Mouse (Mus musculus) left cerebral cortex, postnatal 14 days (tissue): ENCODE results near the gene Angptl6. TPM values are rescaled to one million over a fixed set of nuclear protein-coding genes. Genes with fewer than 3 reads are reported as not detected.

Source experiments
- DNase-seq, 2 experiments: peaks; one replicate each; pipeline ENCODE4 v3.0.0; 2021 to 2022; ENCODE audit warnings: low spot score in 2 of 2, mixed read lengths in 1 of 2
- intact Hi-C: fragments of 180-260 bp; cut with DNase I; formaldehyde crosslinking; loops from one replicate; pipeline ENCODE4 v1.15.1; 2025
- long read RNA-seq, 2 experiments: library from polyadenylated mRNA; stranded (forward); transcript quantifications; one replicate each; pipeline ENCODE4 v2.0.0; 2021
- total RNA-seq, 2 experiments: library from RNA; stranded (reverse); gene quantifications; 2 replicates each; pipeline ENCODE4 v1.2.3; 2021

The Angptl6 gene
- total RNA-seq: 10 to 100 TPM; 10.3 to 11.1 TPM
- long read RNA-seq, experiment 1, partial matches to known transcripts: 15 of 16 reads
- long read RNA-seq, experiment 1, other reads (novel, unspliced or antisense): 1 of 16 reads
- long read RNA-seq, experiment 2, partial matches to known transcripts: 21 of 24 reads
- long read RNA-seq, experiment 2, other reads (novel, unspliced or antisense): 3 of 24 reads

- no peak for DNase-seq
- intact Hi-C loops: no loop called here
These were observed at the start of gene Angptl6 for GRCm38 (mm10) chr9:20879097-20879792. TSS of gene Angptl6 (minus strand) at chr9:20879727.

DNA sequence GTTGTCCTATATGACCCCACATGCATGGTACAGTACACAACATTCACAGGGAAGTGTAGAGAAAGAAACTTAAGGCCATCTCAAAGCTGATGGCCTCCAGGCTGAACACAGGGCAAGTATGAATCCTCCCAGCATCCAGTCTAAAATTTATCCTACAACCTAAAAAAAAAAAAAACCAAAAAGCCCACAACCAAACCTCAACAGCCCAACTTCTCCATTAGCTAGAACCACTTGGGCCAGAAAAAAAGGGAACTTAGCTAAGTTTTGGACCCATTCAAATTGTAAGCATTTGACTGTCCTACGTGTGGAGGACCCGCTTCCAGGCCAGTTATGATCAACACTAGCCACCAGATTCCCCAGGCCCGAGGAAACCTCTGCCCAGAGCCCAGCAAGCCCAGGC lies 43.7 kb upstream of the Angptl6 start:
- intact Hi-C loops: no loop called here
- DNase-seq: no peak

- no peak for DNase-seq
- intact Hi-C loops: no loop called here
These were observed 36.6 kb upstream of the Angptl6 start for GRCm38 (mm10) chr9:20916160-20916559.

DNA sequence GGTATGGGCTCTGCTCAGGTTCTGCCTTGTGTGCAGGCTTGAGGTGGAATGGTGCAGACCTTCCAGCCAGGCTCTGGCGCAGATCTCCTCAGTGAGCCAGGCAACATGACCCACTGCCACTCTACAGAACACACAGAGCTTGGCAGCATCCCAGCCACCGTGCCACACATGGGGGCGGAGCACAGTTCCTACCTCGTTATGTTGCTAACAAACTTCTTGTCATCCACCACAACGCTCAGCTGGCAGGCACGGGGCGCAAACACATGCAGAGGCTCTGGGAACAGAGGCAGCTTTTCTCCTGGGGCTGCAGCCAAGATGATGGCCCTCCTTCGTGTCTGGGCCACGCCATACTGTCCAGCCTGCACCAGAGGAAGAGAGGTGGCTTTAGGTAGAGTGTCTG lies 30.4 kb upstream of the Angptl6 start:
- DNase-seq: peak in 1 of 2 experiments; percentile 73
- intact Hi-C loops: loop anchor here (5.0 kb wide), 1 partner anchor 32 kb away; no protein-coding TSS in a partner anchor

DNA sequence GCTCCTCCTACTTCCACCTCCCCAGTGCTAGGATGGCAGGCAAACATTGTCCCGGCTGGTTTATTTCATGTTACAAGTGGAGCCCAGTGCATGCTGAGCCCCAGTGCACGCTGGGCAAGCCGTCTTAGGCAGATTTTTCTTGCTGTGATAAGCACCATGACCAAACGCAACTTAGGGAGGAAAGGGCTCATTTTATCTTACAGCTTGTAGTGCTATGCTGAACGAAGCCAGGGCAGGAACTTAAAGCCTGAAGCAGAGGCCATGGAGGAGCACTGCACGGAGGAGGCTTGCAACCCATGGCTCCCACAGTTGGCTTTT lies 22.6 kb upstream of the Angptl6 start:
- intact Hi-C loops: no loop called here
- DNase-seq: no peak

DNA sequence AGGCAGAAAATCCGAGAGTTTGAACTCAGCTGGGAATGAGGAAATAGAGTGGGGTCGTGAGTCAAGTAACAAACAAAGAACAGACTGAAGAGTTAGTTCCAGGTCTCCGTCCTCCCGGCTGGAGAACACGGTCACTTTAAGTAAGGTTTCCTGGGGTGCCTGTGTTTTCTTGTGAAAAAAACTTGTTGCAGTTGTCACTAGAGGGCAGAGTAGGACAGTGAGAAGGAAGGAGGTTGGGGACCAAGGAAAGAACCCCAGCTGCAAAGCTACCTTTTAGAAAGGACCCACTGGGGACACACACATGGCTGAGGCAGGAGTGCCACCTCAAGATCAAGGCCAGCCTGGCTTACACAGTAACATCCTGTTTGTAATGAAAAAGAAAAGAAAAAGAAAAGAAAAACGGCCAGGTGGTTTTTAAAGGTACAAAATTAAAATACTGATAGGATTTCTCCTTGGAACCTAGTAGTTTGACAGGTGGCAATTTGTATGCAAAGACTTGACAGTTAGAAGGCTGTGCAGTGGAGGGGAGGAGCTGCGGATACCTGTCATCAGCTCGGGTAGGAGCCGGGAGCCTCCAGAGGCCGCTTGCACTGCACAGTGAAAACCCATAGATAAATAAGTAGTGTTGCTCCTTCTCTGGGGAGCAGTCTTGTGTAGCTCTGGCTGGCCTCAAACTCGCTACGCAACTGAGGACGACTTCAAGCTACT lies 22.1 kb upstream of the Angptl6 start:
- peak in 1 of 2 experiments; percentile 49 for DNase-seq
- intact Hi-C loops: loop anchor here (2.0 kb wide), 2 partner anchors 97 to 235 kb away; no protein-coding TSS in a partner anchor

- intact Hi-C loops: no loop called here
- DNase-seq: peak; percentile 79 to 91
These were observed 19.1 kb upstream of the Angptl6 start, which contains the start of gene Eif3g for GRCm38 (mm10) chr9:20898511-20899073. TSS of gene Eif3g (minus strand) at chr9:20898623.

DNA sequence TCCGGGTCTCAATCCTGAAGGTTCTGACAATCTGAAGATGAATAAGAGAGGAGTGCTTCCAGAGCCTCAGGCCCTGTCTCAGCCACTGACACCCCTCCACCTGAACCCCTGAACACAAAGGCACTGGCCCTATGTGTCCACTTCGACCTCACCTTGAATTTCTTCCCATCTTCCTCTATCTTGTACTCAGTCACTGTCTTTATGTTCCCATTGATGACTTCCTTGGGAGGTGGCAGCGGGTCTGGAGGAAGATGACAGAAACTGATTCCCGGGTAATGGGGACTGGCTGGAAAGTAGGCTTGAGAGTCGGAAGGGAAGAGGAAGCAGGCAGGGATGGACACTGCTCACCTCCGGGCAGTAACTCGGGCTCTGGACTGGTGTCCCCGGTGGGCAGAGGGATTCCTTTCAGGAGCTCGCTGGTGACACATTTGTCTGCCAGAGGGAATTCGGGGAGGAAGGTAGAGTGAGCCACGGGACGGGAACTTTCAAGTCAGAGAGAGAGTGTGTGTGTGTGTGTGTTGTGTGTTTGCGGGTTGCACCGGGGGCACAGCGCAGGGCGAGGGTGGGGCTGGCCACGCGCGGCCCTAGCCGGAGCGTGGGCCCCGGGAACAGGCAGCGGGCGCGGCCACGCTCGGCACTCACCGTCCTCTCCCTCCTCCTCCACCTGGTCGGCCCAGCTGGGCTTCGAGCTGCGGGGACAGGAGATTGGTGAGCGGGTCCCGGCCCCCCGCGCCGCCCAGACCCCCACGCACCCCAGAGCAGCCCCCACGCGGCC lies 18.4 kb upstream of the Angptl6 start:
- intact Hi-C loops: no loop called here
- no peak for DNase-seq

DNA sequence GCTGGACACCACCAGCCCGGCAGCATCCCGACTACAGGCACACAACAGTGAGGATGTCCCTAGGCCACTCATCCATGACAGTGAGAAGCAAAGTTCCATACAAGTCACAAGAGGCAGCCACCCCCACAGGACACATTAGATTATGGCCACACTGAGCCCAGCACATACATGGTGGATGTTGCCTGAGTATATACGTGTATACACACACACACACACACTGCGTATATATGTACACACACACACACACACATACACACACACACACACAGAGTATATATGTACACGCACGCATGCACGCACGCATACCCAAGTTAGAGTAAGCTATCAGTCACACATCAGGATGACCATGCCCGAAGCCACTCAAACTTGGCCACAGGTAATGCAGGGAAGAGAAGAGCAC lies 15.9 kb upstream of the Angptl6 start:
- intact Hi-C loops: no loop called here
- no peak for DNase-seq

DNA sequence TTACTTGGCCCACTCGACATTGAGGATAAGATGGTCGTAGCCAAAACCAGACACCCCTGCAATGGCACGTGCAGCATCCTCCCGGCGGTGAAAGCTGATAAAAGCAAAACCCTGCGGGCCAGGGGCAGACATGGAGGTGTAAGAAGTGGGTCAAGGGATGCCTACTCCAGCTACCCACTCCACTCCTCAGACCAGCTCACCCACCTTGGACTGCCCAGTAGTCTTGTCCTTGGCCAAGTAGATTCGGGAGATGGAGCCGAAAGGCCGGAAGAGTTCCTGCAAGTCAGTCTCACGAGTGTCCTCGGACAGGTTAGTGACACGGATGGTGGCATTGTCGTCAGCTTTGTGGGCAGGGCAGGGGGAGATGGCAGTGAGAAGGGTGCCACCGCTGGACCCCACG lies 15.1 kb upstream of the Angptl6 start:
- intact Hi-C loops: no loop called here
- no peak for DNase-seq

DNA sequence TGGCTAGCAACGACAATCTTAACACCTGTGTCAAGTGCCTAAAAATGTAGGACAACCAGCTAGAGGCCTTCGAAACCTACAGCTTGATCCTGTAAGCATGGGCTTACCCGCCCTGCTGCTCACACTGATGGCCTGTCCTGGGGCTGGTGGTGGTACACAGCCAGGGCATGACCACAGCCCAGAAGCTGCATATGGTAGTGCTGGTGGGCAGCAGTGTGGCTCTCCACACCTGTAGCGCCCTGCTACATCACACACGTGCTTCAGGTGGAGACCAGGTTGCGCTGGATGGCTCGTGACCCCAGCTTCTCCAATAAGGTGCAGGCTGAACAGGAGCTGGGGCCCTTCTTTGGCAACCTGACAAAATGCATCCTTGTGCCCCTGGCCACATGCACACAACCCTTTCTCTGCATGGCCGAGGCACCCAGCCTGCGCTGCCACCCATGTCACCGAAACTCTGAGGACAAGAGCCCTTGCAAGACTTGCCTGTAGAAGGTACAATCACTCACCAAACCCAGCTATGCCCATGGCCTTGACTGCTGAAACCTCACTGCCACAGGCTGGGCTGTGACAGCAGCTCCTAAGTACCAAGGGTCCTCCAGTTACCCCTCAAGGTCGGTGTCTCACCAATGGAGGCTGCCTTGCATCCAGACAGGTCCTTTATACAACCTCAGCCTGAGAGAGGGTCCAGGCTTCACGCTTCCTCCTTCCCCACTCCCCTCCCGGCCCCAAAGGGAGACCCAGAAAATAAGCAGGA lies 14.2 kb upstream of the Angptl6 start:
- intact Hi-C loops: no loop called here
- DNase-seq: no peak

DNA sequence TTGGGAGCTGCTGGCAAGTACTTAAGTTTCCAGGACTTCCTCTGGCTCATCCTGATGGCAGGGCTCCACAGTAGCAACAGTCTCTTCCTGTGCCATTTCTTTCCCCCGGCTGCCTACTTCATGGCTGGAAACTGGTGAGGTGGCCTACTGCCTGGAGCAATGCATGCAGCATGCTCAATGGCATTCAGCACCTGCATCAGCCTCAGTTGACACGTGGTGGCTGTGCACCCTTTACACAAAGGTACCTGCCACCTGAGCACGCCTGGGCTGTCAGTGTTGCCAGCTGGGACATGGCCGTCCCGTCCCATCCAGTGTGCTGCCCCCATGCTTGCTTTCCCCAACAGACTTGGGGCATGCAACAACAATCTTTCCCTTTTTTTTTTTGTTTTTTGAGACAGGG lies 13.5 kb upstream of the Angptl6 start:
- no peak for DNase-seq
- intact Hi-C loops: no loop called here

DNA sequence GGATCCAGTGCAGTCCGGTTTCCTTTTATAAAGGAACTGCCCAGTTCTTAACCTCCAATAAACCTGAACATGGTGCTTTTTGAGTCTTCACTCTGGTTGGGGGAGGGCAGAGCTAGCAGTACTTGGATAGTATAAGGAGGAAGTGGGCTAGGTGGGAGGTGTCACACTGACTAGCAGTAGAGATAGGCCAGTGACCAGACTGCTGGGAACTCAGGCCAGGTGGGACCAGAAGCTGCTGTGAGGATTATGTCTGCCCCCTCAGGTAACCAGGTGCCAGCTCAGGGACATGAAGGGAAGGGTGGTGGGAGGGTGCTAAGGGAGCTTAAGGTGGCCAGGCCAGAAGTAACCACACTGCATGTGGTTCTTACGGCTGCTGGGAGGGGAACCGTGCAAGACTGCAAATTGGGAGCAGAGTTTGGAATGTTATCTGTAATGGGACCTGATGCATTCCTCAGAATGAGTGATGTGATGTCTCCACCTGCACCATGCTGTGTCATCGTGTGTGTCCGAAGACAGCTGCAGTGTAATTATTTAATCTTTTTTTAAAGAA lies 12.7 kb upstream of the Angptl6 start:
- intact Hi-C loops: no loop called here
- no peak for DNase-seq

- intact Hi-C loops: no loop called here
- DNase-seq: no peak
These were observed 12.0 kb upstream of the Angptl6 start for GRCm38 (mm10) chr9:20891339-20892103.

- intact Hi-C loops: no loop called here
- DNase-seq: no peak
These were observed 10.9 kb upstream of the Angptl6 start for GRCm38 (mm10) chr9:20890411-20890810.

DNA sequence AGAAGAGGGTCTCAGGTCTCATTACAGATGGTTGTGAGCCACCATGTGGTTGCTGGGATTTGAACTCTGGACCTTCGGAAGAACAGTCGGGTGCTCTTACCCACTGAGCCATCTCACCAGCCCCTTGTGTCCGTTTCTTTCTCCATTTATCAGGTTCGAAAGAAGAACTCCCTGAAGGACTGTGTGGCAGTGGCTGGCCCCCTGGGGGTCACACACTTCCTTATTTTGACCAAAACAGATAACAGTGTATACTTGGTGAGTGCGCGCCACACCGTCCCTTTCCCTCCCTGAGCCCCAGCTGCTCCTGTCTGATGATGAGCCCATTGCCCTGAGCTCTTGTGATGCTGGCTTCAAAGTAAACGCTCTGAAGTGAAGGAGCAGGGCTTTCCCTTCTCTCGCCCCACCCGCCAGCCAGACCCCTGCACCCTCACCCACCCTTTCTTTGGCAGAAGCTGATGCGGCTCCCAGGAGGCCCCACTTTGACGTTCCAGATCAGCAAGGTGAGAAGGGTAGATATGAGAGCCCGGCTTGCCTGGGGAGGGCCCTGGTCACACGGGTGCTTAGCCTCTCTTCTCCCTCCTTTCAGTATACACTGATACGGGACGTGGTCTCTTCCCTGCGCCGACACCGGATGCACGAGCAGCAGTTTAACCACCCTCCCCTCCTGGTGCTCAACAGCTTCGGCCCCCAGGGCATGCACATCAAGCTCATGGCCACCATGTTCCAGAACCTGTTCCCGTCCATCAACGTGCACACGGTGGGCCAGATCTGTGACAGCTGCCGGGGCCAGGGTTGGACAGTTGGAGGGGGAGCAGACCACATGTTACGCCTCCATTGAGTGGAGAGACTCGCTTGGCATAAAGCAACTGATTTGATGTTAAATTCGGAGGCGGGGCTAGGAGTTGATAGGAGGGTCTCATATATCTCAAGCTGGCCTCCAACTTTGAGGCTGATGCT lies 9.9 kb upstream of the Angptl6 start:
- no peak for DNase-seq
- intact Hi-C loops: no loop called here

DNA sequence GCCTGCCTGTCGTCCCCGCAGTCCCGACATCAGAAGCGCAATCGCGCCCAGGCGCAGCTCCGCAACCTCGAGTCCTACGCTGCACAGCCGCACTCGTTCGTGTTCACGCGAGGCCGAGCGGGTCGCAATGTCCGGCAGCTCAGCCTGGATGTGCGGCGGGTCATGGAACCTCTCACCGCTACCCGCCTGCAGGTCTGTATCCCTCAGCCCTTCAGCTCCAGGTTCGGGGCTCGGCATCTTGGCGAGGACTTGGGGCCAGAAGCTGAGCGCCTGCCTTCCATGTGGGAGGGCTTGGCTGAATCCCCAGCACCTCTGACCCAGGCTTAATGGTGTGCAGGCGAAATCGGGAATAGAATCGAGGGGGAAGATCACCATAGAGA lies 8.8 kb upstream of the Angptl6 start:
- DNase-seq: no peak
- intact Hi-C loops: no loop called here
